Mouse (Mus musculus) hindbrain, embryonic 14.5 days (tissue): Measurements from ENCODE around the gene Pagr1a. TPM values are rescaled to one million over a fixed set of nuclear protein-coding genes. Genes with fewer than 3 reads are reported as not detected.

Experiments
- ATAC-seq: fragments of 200-750 bp; cut with Nextera tagmentation; 2 replicates; pipeline ENCODE4 v1.8.0; 2017; ENCODE audit warnings: moderate number of reproducible peaks, mild to moderate bottlenecking, moderate TSS enrichment, moderate library complexity; ENCODE audit not compliant: low FRiP score
- DNase-seq: peaks from one replicate; pipeline ENCODE4 v3.0.0-alpha.2; 2015; ENCODE audit warnings: low spot score
- H3K27ac ChIP-seq: fragments of 300-500 bp; sonication (generic); 2 replicates; pipeline ENCODE4 v1.5.1; 2014; ENCODE audit warnings: mild to moderate bottlenecking, moderate library complexity
- H3K27me3 ChIP-seq: fragments of 300-500 bp; sonication (generic); 2 replicates; pipeline ENCODE4 v1.6.1; 2014; ENCODE audit warnings: mild to moderate bottlenecking, low read length, mixed read lengths; ENCODE audit not compliant: control insufficient read depth, insufficient read depth
- H3K36me3 ChIP-seq: fragments of 300-500 bp; sonication (generic); replicated peaks from 2 replicates; pipeline ENCODE4 v1.6.1; 2014; ENCODE audit not compliant: control insufficient read depth, insufficient read depth
- H3K4me1 ChIP-seq: fragments of 300-500 bp; sonication (generic); replicated peaks from 2 replicates; pipeline ENCODE4 v1.6.1; 2014; ENCODE audit warnings: antibody characterized with exemption, low read length, mixed read lengths; ENCODE audit not compliant: control insufficient read depth, insufficient read depth
- H3K4me2 ChIP-seq: fragments of 300-500 bp; sonication (generic); replicated peaks from 2 replicates; pipeline ENCODE4 v1.6.1; 2014; ENCODE audit warnings: mild to moderate bottlenecking, moderate library complexity
- H3K4me3 ChIP-seq: fragments of 300-500 bp; sonication (generic); replicated peaks from 2 replicates; pipeline ENCODE4 v1.5.1; 2014; ENCODE audit warnings: mild to moderate bottlenecking, low read length
- H3K9ac ChIP-seq: fragments of 300-500 bp; sonication (generic); 2 replicates; pipeline ENCODE4 v1.6.1; 2014
- H3K9me3 ChIP-seq: fragments of 300-500 bp; sonication (generic); 2 replicates; pipeline ENCODE4 v1.6.1; 2016; ENCODE audit warnings: low read length; ENCODE audit not compliant: control insufficient read depth
- WGBS: fragments of 180-500 bp; shearing (Covaris S2); extraction: QIAGEN DNeasy Blood & Tissue Kit; methylation state at CpG from one replicate; pipeline ENCODE4 v1.1.7; 2014; 5-methylcytosine and 5-hydroxymethylcytosine counted together
- polyA plus RNA-seq: library from polyadenylated mRNA; unstranded; fragments of >200 nt; fragmentation: Nextera tagmentation; extraction: Ambion mirVana; gene quantifications from 2 replicates; pipeline ENCODE4 v1.2.1, GENCODE M21; 2014

Pagr1a gene
- polyA plus RNA-seq, 1 experiment from 2014 or later: 38.6 TPM

GRCm38 (mm10) chr7:127008239-127009019, 8.7 kb downstream of the Pagr1a start:
- Histone ChIP-seq H3K4me1 (peaks cover 3% of the 10 kb centered on the region; the same call in 1 of the 2 replicates), H3K9me3 (no peaks in the 10 kb centered on the region), H3K4me3 (no peak overlapping the region), H3K27me3 (no peaks in the 10 kb centered on the region), H3K36me3 (peaks cover 14% of the 10 kb centered on the region), H3K9ac (no peak overlapping the region), H3K4me2 (no peak overlapping the region), H3K27ac (peak overlapping the region; percentile 23)
- WGBS: 67% methylated on average over 9 of the region's 9 CpGs
- DNase-seq (no peak), ATAC-seq (peak; percentile 45; the same call in 1 of the 2 replicates)

- DNase-seq: no peak
- Histone ChIP-seq H3K27me3 (no peaks in the 10 kb centered on the region), H3K36me3 (peaks cover 4% of the 10 kb centered on the region; the same call in 1 of the 2 replicates), H3K9ac (no peak overlapping the region), H3K27ac (no peak overlapping the region), H3K4me1 (no peaks in the 10 kb centered on the region; the same call in 1 of the 2 replicates), H3K4me2 (no peak overlapping the region), H3K9me3 (no peaks in the 10 kb centered on the region), H3K4me3 (no peak overlapping the region)
- 84% methylated on average over 6 of the region's 6 CpGs for WGBS
- ATAC-seq: no peak
Measured at GRCm38 (mm10) chr7:127007313-127008024, 9.7 kb downstream of the Pagr1a start.

DNA sequence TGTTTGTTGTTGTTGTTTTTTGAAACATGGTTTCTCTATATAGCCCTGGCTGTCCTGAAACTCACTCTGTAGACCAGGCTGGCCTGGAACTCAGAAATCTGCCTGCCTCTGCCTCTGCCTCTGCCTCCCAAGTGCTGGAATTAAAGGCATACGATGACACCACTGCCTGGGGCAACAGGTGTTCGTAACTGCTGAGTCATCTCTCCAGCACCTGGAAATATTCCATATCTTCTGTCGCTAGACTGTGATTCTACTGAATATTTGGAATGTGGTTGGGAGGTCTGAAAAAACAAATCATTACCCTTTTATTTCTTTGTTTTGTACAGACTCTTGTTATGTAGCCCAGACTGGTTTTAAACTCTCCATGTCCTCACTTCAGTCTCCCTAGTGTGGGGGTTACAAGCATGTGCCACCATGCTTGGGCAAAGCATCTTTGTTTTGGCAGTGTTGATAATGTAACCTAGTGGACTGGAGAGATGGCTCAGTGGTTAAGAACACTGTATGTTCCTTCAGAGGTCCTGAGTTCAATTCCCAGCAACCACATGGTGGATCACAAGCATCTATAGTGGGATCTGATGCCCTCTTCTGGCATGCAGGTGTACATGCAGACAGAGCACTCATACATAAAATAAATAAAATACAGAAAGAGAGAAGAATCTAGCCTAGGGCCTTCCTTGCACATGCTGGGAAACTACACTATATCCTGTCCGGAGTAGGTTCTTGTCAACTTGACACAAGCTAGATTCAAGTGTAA, 12.9 kb downstream of the Pagr1a start:
- DNase-seq (no peak), ATAC-seq (no peak)
- Histone ChIP-seq H3K27me3 (no peaks in the 10 kb centered on the region), H3K27ac (no peak overlapping the region), H3K4me2 (no peak overlapping the region), H3K9ac (no peak overlapping the region), H3K36me3 (no peaks in the 10 kb centered on the region), H3K4me1 (no peaks in the 10 kb centered on the region; the same call in 1 of the 2 replicates), H3K4me3 (no peak overlapping the region), H3K9me3 (no peaks in the 10 kb centered on the region)
- WGBS: 92% methylated on average over 4 of the region's 4 CpGs

GRCm38 (mm10) chr7:127003620-127004019, 13.5 kb downstream of the Pagr1a start:
- H3K9me3 ChIP-seq: no peaks in the 10 kb centered on the region
- no peaks in the 10 kb centered on the region for H3K36me3 ChIP-seq
- DNase-seq (no peak), ATAC-seq (no peak)
- H3K27me3 ChIP-seq: no peaks in the 10 kb centered on the region
- no peak overlapping the region for H3K4me2 ChIP-seq
- no peak overlapping the region for H3K4me3 ChIP-seq
- no peak overlapping the region for H3K27ac ChIP-seq
- no peak overlapping the region for H3K9ac ChIP-seq
- 93% methylated on average over 5 of the region's 5 CpGs for WGBS
- H3K4me1 ChIP-seq: no peaks in the 10 kb centered on the region; the same call in 1 of the 2 replicates

DNA sequence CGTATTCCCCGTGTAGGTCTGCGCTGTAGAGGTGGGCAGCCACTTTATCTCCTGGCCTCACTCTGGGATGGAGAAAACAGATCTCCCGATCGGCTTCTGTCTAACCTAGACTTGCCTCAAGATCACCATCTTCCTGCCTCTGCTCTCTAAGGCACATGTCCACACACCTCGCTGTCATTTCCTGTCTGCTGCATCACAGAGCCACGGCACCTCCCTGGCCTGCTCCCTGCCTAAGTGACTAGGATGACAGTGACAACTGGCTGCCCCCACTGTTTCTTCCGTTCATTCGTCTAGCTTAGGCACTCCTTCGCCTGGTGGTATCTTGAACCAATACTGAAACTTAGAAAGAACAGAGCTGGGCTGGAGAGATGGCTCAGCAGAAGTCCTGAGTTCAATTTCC, 17.6 kb downstream of the Pagr1a start:
- H3K4me2 ChIP-seq: no peak overlapping the region
- H3K27ac ChIP-seq: no peak overlapping the region
- 86% methylated on average over 10 of the region's 10 CpGs for whole genome bisulfite sequencing
- H3K4me3 ChIP-seq: no peak overlapping the region
- no peak for DNase-seq
- H3K9ac ChIP-seq: no peak overlapping the region
- no peaks in the 10 kb centered on the region for H3K9me3 ChIP-seq
- H3K27me3 ChIP-seq: no peaks in the 10 kb centered on the region
- no peaks in the 10 kb centered on the region for H3K4me1 ChIP-seq
- no peaks in the 10 kb centered on the region for H3K36me3 ChIP-seq
- ATAC-seq: no peak

DNA sequence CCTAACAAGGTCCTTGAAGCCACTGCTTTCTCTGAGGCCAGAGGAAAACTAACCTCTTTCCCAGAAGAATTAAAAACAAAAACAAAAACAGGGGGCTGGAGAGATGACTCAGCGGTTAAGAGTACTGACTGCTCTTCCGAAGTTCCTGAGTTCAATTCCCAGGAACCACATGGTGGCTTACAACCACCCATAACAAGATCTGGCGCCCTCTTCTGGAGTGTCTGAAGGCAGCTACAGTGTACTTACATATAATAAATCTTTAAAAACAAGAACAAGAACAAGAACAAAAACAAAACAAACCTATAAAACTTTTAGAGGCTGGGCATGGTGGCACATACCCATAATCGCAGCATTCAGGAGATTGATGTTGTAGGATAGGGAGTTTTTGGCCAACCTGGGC, 20.7 kb downstream of the Pagr1a start:
- Histone ChIP-seq H3K9me3 (no peaks in the 10 kb centered on the region), H3K27me3 (no peaks in the 10 kb centered on the region), H3K4me2 (no peak overlapping the region), H3K9ac (no peak overlapping the region), H3K4me1 (no peaks in the 10 kb centered on the region), H3K36me3 (no peaks in the 10 kb centered on the region), H3K4me3 (no peak overlapping the region), H3K27ac (no peak overlapping the region)
- ATAC-seq (no peak), DNase-seq (no peak)
- 82% methylated on average over 4 of the region's 4 CpGs for WGBS

- Histone ChIP-seq H3K9ac (no peak overlapping the region), H3K4me3 (no peak overlapping the region), H3K4me2 (no peak overlapping the region), H3K27me3 (no peaks in the 10 kb centered on the region), H3K27ac (no peak overlapping the region), H3K36me3 (no peaks in the 10 kb centered on the region), H3K9me3 (no peaks in the 10 kb centered on the region), H3K4me1 (no peaks in the 10 kb centered on the region)
- ATAC-seq (no peak), DNase-seq (no peak)
- WGBS: 75% methylated on average over 8 of the region's 8 CpGs
Measured at GRCm38 (mm10) chr7:126988816-126989215, 28.3 kb downstream of the Pagr1a start.

DNA sequence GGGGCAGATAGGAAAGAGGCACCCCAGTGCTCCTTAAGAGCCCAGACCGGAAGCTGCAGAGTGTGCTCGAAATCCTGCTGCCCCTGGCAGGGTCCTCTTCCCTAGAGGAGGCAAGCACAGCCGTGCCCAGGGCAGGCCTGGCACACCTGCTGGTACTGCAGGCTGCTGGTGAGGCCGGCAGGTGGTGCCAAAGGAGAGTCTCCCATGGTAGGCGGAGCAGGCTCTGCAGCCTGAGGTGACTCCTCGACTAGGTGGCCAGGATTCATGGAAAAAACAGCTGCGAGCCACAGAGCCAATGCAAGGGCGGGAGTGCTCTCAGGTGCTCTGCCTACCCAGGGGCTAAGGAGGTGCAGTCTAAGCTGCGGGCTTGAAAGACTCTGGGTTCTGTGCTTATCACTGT, 30.8 kb downstream of the Pagr1a start:
- no peaks in the 10 kb centered on the region for H3K27me3 ChIP-seq
- WGBS: 52% methylated on average over 9 of the region's 9 CpGs
- ATAC-seq: no peak

More for the DNA sequence above, 30.8 kb downstream of the Pagr1a start:
- Histone ChIP-seq H3K9me3 (no peaks in the 10 kb centered on the region), H3K27ac (no peak overlapping the region), H3K9ac (no peak overlapping the region), H3K4me3 (no peak overlapping the region), H3K4me2 (no peak overlapping the region), H3K4me1 (no peaks in the 10 kb centered on the region), H3K36me3 (0 out of 2 replicates have a peak, but pooled peaks cover 4% of the 10 kb centered on the region)
- no peak for DNase-seq
